ENCODE assay signal across 8 mouse cellular contexts in genomic region chr1:189921818-189922592, GRCm38 (mm10). TPM values are rescaled to one million over a fixed set of nuclear protein-coding genes. Genes with fewer than 3 reads are reported as not detected.
DNase-seq lines count a peak whose midpoint lies in the region; ATAC-seq and TF ChIP-seq lines count a peak whose summit lies in the region.

Gene Smyd2 (minus strand): TSS chr1:189922363.

- H3K4me1 ChIP-seq in MEL (ENCODE audit: control insufficient read depth in 1 of 2, insufficient read depth in 2 of 2, low read length in 2 of 2) = peaks cover 0 to 12% of the 10 kb centered on the region in 2 experiments; a peak in 2 of 4 replicates
- H3K4me1 ChIP-seq in forebrain, embryonic 15.5 days = peaks cover 25% of the 10 kb centered on the region
- peaks cover 10% of the 10 kb centered on the region for H3K4me1 ChIP-seq in lung, adult 2 months (ENCODE audit: control insufficient read depth, insufficient read depth, low read length)
- peaks cover 10% of the 10 kb centered on the region for H3K4me1 ChIP-seq in olfactory bulb, adult 2 months (ENCODE audit: control insufficient read depth, insufficient read depth, low read length)
- peaks cover 13% of the 10 kb centered on the region for H3K4me1 ChIP-seq in thymus, adult 2 months (replicated peaks; ENCODE audit: control insufficient read depth, insufficient read depth, low read length)

- TF ChIP-seq CTCF in MEL (IDR thresholded peaks at IDR 0.05 in 2 of 3, conservative IDR thresholded peaks at IDR 0.05 in 1 of 3; ENCODE audit: control insufficient read depth in 1 of 3, insufficient read depth in 1 of 3, low read depth in 2 of 3, low read length in 3 of 3, poor library complexity in 1 of 3, severe bottlenecking in 1 of 3) = 0 out of 6 replicates have a peak, but pooled peaks of 1 of the 3 experiments have one; percentile 1
- TF ChIP-seq CTCF in lung, adult 2 months (IDR thresholded peaks at IDR 0.05; ENCODE audit: insufficient read depth, low read length) = no peak
- TF ChIP-seq CTCF in olfactory bulb, adult 2 months (IDR thresholded peaks at IDR 0.05; ENCODE audit: insufficient read depth, low read depth, low read length) = peak; percentile 21; the same call in 1 of the 2 replicates
- 0 out of 2 replicates have a peak, but pooled peaks have one; percentile 16 for TF ChIP-seq CTCF in thymus, adult 2 months (IDR thresholded peaks at IDR 0.05; ENCODE audit: borderline replicate concordance, control insufficient read depth, extremely low read depth, insufficient read depth, low read length, poor library complexity)

- WGBS in forebrain, embryonic 15.5 days = under 1% methylated on average over 70 of the region's 90 CpGs
- WGBS in lung, adult 2 months = under 1% methylated on average over 90 of the region's 90 CpGs
- WGBS in olfactory bulb, adult 2 months = under 1% methylated on average over 75 of the region's 90 CpGs
- under 1% methylated on average over 89 of the region's 90 CpGs for WGBS in thymus, adult 2 months

- peak within 1 kb of the TSS; percentile 92 for H3K4me2 ChIP-seq in forebrain, embryonic 15.5 days (replicated peaks)

- peak; percentile 85 for DNase-seq in MEL (ENCODE audit: low read depth, low spot score)
- DNase-seq in cerebellum, adult 11-12 months = peak; percentile 83
- DNase-seq in heart, postnatal 25 days (ENCODE audit: low spot score) = peak; percentile 59
- DNase-seq in layer of hippocampus, adult 18-20 months (ENCODE audit: low spot score in 2 of 2) = peak; percentile 28 to 59
- DNase-seq in lung, adult 2 months = peak; percentile 61
- peak; percentile 56 for DNase-seq in thymus, adult 2 months

- no peaks in the 10 kb centered on the region for H3K9me3 ChIP-seq in MEL (replicated peaks; ENCODE audit: insufficient read depth, low read length)
- H3K9me3 ChIP-seq in forebrain, embryonic 15.5 days = no peaks in the 10 kb centered on the region

- ATAC-seq in forebrain, embryonic 15.5 days (replicated peaks) = peak; percentile 90

- peak within 1 kb of the TSS; percentile 91 for H3K9ac ChIP-seq in MEL (ENCODE audit: control insufficient read depth, low read depth, low read length, poor library complexity, severe bottlenecking)
- peak within 1 kb of the TSS; percentile 73 for H3K9ac ChIP-seq in forebrain, embryonic 15.5 days (replicated peaks)

- peak within 1 kb of the TSS; percentile 79 to 96 for H3K4me3 ChIP-seq in MEL (ENCODE audit: control insufficient read depth in 1 of 2, insufficient read depth in 1 of 2, low read depth in 2 of 2, low read length in 2 of 2)
- H3K4me3 ChIP-seq in forebrain, embryonic 15.5 days = peak within 1 kb of the TSS; percentile 72
- peak within 1 kb of the TSS; percentile 88 for H3K4me3 ChIP-seq in lung, adult 2 months (replicated peaks; ENCODE audit: extremely low read depth, low read depth, low read length)
- H3K4me3 ChIP-seq in olfactory bulb, adult 2 months (ENCODE audit: insufficient read depth, low read depth, low read length) = peak within 1 kb of the TSS; percentile 93
- peak within 1 kb of the TSS; percentile 66 for H3K4me3 ChIP-seq in thymus, adult 2 months (ENCODE audit: control insufficient read depth, insufficient read depth, low read length)

- peaks cover 0 to 5% of the 10 kb centered on the region in 2 experiments; a peak in 2 of 4 replicates for H3K36me3 ChIP-seq in MEL (ENCODE audit: control insufficient read depth in 1 of 2, insufficient read depth in 2 of 2, low read length in 2 of 2)
- no peaks in the 10 kb centered on the region for H3K36me3 ChIP-seq in forebrain, embryonic 15.5 days
- no peaks in the 10 kb centered on the region for H3K36me3 ChIP-seq in thymus, adult 2 months (ENCODE audit: control insufficient read depth, insufficient read depth, low read length)

- intact Hi-C loops in heart, postnatal 25 days (cut with DNase I) = loop anchor here (2.0 kb wide), 1 partner anchor 35 kb away; no protein-coding TSS in a partner anchor

- peak; percentile 74 to 85; a peak in 3 of 4 replicates for TF ChIP-seq POLR2A in MEL (IDR thresholded peaks at IDR 0.05; ENCODE audit: control insufficient read depth in 1 of 2, insufficient read depth in 1 of 2, low read depth in 1 of 2, low read length in 2 of 2, poor library complexity in 1 of 2)
- TF ChIP-seq POLR2A in lung, adult 2 months (IDR thresholded peaks at IDR 0.05; ENCODE audit: borderline replicate concordance, extremely low read depth, low read depth, low read length) = no peak
- peak; percentile 78 for TF ChIP-seq POLR2A in olfactory bulb, adult 2 months (IDR thresholded peaks at IDR 0.05; ENCODE audit: insufficient read depth, low read depth, low read length)
- peak; percentile 24; the same call in 1 of the 2 replicates for TF ChIP-seq POLR2A in thymus, adult 2 months (IDR thresholded peaks at IDR 0.05; ENCODE audit: control insufficient read depth, extremely low read depth, insufficient read depth, low read length, poor library complexity)

- TF ChIP-seq RAD21 in MEL (IDR thresholded peaks at IDR 0.05; ENCODE audit: low read depth, low read length) = no peak

- no peak for TF ChIP-seq EP300 in MEL (IDR thresholded peaks at IDR 0.05; ENCODE audit: low read depth in 1 of 2, low read length in 2 of 2)

- H3K27ac ChIP-seq in MEL (ENCODE audit: control insufficient read depth, low read depth, low read length) = peak within 1 kb of the TSS; percentile 10
- H3K27ac ChIP-seq in forebrain, embryonic 15.5 days (replicated peaks) = peak within 1 kb of the TSS; percentile 41
- H3K27ac ChIP-seq in olfactory bulb, adult 2 months (ENCODE audit: insufficient read depth, low read depth, low read length) = peak within 1 kb of the TSS; percentile 43
- no peak within 1 kb of the TSS for H3K27ac ChIP-seq in thymus, adult 2 months (ENCODE audit: control insufficient read depth, insufficient read depth, low read length)

- H3K79me2 ChIP-seq in MEL (ENCODE audit: control insufficient read depth, insufficient read depth, low read length, poor library complexity) = peaks cover 50% of the 10 kb centered on the region

- H3K27me3 ChIP-seq in MEL (ENCODE audit: control insufficient read depth in 1 of 2, insufficient read depth in 2 of 2, low read length in 2 of 2) = no peaks in the 10 kb centered on the region
- no peaks in the 10 kb centered on the region for H3K27me3 ChIP-seq in forebrain, embryonic 15.5 days
- no peaks in the 10 kb centered on the region for H3K27me3 ChIP-seq in thymus, adult 2 months (ENCODE audit: control insufficient read depth, insufficient read depth, low read length)

TF ChIP-seq in MEL, 35 proteins besides CTCF, POLR2A, EP300 and RAD21:
- TF ChIP-seq NELFE (IDR thresholded peaks at IDR 0.05; ENCODE audit: low read depth, low read length) (peak; percentile 42), HCFC1 (IDR thresholded peaks at IDR 0.05; ENCODE audit: low read depth, low read length) (0 out of 2 replicates have a peak, but pooled peaks have one; percentile 32), ZMIZ1 (IDR thresholded peaks at IDR 0.05; ENCODE audit: low read depth, low read length) (peak; percentile 62; the same call in 1 of the 2 replicates), CHD1 (IDR thresholded peaks at IDR 0.05; ENCODE audit: low read depth, low read length) (no peak), MAX (IDR thresholded peaks at IDR 0.05; ENCODE audit: low read length) (peak; percentile 77), GABPA (IDR thresholded peaks at IDR 0.05; ENCODE audit: low read depth, low read length) (no peak), RCOR1 (IDR thresholded peaks at IDR 0.05; ENCODE audit: low read depth, low read length) (no peak), E2F4 (IDR thresholded peaks at IDR 0.05; ENCODE audit: borderline replicate concordance, low read depth, low read length) (no peak), POLR2AphosphoS2 (IDR thresholded peaks at IDR 0.05; ENCODE audit: low read length) (0 out of 2 replicates have a peak, but pooled peaks have one; percentile 28), GATA1 (IDR thresholded peaks at IDR 0.05; ENCODE audit: low read depth, low read length) (no peak), MAFK (IDR thresholded peaks at IDR 0.05; ENCODE audit: borderline replicate concordance, low read depth, low read length) (no peak), USF1 (IDR thresholded peaks at IDR 0.05; ENCODE audit: low read depth, low read length) (no peak), MYC (IDR thresholded peaks at IDR 0.05; ENCODE audit: low read depth, low read length) (peak; percentile 69; the same call in 1 of the 2 replicates), MYB (IDR thresholded peaks at IDR 0.05; ENCODE audit: low read depth, low read length) (no peak), SIN3A (IDR thresholded peaks at IDR 0.05; ENCODE audit: low read length) (peak; percentile 54), MXI1 (IDR thresholded peaks at IDR 0.05; ENCODE audit: low read depth, low read length) (peak; percentile 78; the same call in 1 of the 2 replicates), TCF12 (IDR thresholded peaks at IDR 0.05; ENCODE audit: low read depth, low read length) (no peak), MAZ (IDR thresholded peaks at IDR 0.05; ENCODE audit: low read depth, low read length) (peak; percentile 57; the same call in 1 of the 2 replicates), NRF1 (IDR thresholded peaks at IDR 0.05; ENCODE audit: insufficient read depth, low read depth, low read length, poor library complexity, severe bottlenecking) (peak; percentile 72), ZKSCAN1 (IDR thresholded peaks at IDR 0.05; ENCODE audit: low read depth, low read length) (no peak), UBTF (IDR thresholded peaks at IDR 0.05; ENCODE audit: borderline replicate concordance, insufficient read depth, low read depth, low read length) (no peak), USF2 (IDR thresholded peaks at IDR 0.05; ENCODE audit: borderline replicate concordance in 1 of 2, insufficient read depth in 1 of 2, low read depth in 1 of 2, low read length in 2 of 2) (no peak), ELF1 (IDR thresholded peaks at IDR 0.05; ENCODE audit: low read depth, low read length) (no peak)
TF ChIP-seq in MEL: peak in this region for 10.

RNA-seq across cellular contexts. Expression of gene Smyd2, which starts in this region (rescaled TPM):
- 117 and 146 TPM in 2 replicates for total RNA-seq in MEL (2012; rRNA removed)
- polyA plus RNA-seq in MEL (2012; ENCODE audit: insufficient read depth in 1 of 2, insufficient read length in 2 of 2, low read depth in 1 of 2, low replicate concordance in 2 of 2, missing spikeins in 1 of 2) = 100 to 1,000 TPM in 1 of 2 experiments, not detected in 1; 140 TPM
- 65.8 and 69.9 TPM in 2 replicates for polyA plus RNA-seq in forebrain, embryonic 15.5 days (2015; fragmentation: Nextera tagmentation; extraction: Ambion mirVana)
- 100 to 1,000 TPM; 105 to 109 TPM for total RNA-seq in heart, postnatal 25 days (2021)
- total RNA-seq in layer of hippocampus, adult 18-20 months (2021) = 10 to 100 TPM; 74.3 to 80.3 TPM
- polyA plus RNA-seq in lung, adult 2 months (2012; rRNA removed) = 21.5 and 23.4 TPM in 2 replicates
- not detected in 2 replicates for polyA plus RNA-seq in olfactory bulb, adult 2 months (2012; ENCODE audit: insufficient read depth, insufficient read length, low replicate concordance, missing spikeins)
- 33.2 and 36.5 TPM in 2 replicates for polyA plus RNA-seq in thymus, adult 2 months (2012; rRNA removed)
